Mouse (Mus musculus) embryo, embryonic 11 days (tissue): Measurements from ENCODE around the gene Olfr364-ps1.

Experiments
- DNase-seq: peaks from one replicate; pipeline ENCODE4 v3.0.0-alpha.2; 2015

The Olfr364-ps1 gene

GRCm38 (mm10) chr2:37139022-37139421 lies at the start of gene Olfr364-ps1:
Gene Olfr364-ps1 (plus strand): TSS chr2:37139322.
- no peak for DNase-seq

DNA sequence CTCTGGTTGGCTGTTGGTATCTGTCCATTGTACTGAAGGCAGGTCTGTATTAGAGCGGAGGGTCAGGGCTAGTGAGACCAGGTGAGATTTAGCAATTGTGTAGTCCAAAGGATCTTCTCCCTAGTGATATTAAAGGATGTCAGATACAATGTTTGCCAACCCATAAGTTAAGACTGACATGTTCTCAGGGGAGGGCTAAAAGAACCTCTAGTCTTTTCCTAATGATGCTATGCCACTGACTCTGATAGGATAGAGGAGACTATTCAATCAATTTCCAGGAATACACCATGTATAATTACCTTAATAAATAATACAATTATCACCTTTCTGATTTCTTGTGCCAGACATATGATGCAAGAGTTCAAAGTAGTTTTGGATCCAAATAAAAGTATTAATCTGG lies 21.3 kb upstream of the Olfr364-ps1 start, which contains the start of gene Olfr362:
Olfr362 (minus strand) TSS at position 101 of the 400 bp plus-strand sequence.
- no peak for DNase-seq

DNA sequence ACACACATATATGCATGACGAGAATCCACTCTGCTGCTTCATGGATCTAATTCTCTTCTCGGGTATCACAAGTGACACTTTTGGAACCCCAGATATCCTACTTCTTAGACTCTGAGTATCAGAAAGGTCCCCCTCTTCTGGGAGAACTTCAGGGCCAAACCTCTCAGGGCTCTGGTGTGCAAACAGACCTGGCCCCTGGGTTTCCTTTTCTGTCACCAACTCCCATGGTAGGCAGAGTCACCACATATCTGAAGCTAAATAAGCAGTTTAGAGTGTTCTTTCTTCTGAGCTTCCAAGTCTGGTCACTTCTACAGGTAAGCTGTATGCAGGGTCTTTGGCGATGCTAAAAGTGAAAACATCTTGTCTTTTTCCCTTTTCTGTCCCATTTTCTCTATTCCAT lies 48.8 kb downstream of the Olfr364-ps1 start, which contains the start of gene Olfr365:
Olfr365 (plus strand) TSS at position 301 of the 400 bp plus-strand sequence.
- DNase-seq: no peak
